Mouse (Mus musculus) cerebral cortex, adult 2 months (tissue): ENCODE measurements around the gene Resp18.

Experiments
- WGBS: fragments of 180-500 bp; shearing (Covaris S2); methylation state at CpG from one replicate; pipeline ENCODE4 v1.1.7; 2018; 5-methylcytosine and 5-hydroxymethylcytosine counted together

The Resp18 gene

GRCm38 (mm10) chr1:75278228-75278627 lies at the start of gene Resp18:
Gene Resp18, minus strand, starts transcription at chr1:75278415.
- WGBS: 7% methylated on average over 13 of the region's 13 CpGs

- WGBS: 75% methylated on average over 10 of the region's 10 CpGs
These were observed 41.0 kb upstream of the Resp18 start for GRCm38 (mm10) chr1:75319166-75319565.

GRCm38 (mm10) chr1:75318736-75319135 lies 40.5 kb upstream of the Resp18 start:
- WGBS: 91% methylated on average over 4 of the region's 4 CpGs

- WGBS: 67% methylated on average over 3 of the region's 3 CpGs
These were observed 40.1 kb upstream of the Resp18 start for GRCm38 (mm10) chr1:75318301-75318700.

- under 1% methylated on average over 90 of the region's 92 CpGs for WGBS
These were observed 39.3 kb upstream of the Resp18 start, which contains the start of gene Dnpep for GRCm38 (mm10) chr1:75317241-75318201. Gene Dnpep, minus strand, starts transcription at chr1:75317990.

GRCm38 (mm10) chr1:75316861-75317240 lies 38.6 kb upstream of the Resp18 start:
- WGBS: under 1% methylated on average over 20 of the region's 20 CpGs

- WGBS: 89% methylated on average over 29 of the region's 29 CpGs
These were observed 37.5 kb upstream of the Resp18 start for GRCm38 (mm10) chr1:75315456-75316365.

- 91% methylated on average over 6 of the region's 6 CpGs for WGBS
These were observed 36.8 kb upstream of the Resp18 start for GRCm38 (mm10) chr1:75315011-75315410.

GRCm38 (mm10) chr1:75311694-75312093 lies 33.5 kb upstream of the Resp18 start:
- 94% methylated on average over 6 of the region's 6 CpGs for WGBS

- 88% methylated on average over 2 of the region's 2 CpGs for WGBS
These were observed 26.4 kb upstream of the Resp18 start for GRCm38 (mm10) chr1:75304662-75305061.

GRCm38 (mm10) chr1:75294294-75294693 lies 16.1 kb upstream of the Resp18 start:
- WGBS: 50% methylated on average over 5 of the region's 5 CpGs

- whole genome bisulfite sequencing: 81% methylated on average over 5 of the region's 5 CpGs
These were observed 15.1 kb upstream of the Resp18 start for GRCm38 (mm10) chr1:75293331-75293701.

GRCm38 (mm10) chr1:75292476-75293330 lies 14.5 kb upstream of the Resp18 start:
- WGBS: 57% methylated on average over 12 of the region's 12 CpGs

- 83% methylated on average over 8 of the region's 8 CpGs for WGBS
These were observed 13.1 kb upstream of the Resp18 start for GRCm38 (mm10) chr1:75291321-75291720.

- WGBS: 23% methylated on average over 8 of the region's 8 CpGs
These were observed 11.7 kb upstream of the Resp18 start for GRCm38 (mm10) chr1:75289888-75290431.

- WGBS: 10% methylated on average over 7 of the region's 7 CpGs
These were observed 11.2 kb upstream of the Resp18 start for GRCm38 (mm10) chr1:75289376-75289775.

- 81% methylated on average over 7 of the region's 7 CpGs for WGBS
These were observed 6.7 kb upstream of the Resp18 start for GRCm38 (mm10) chr1:75284911-75285310.

- 49% methylated on average over 5 of the region's 5 CpGs for WGBS
These were observed 4.8 kb upstream of the Resp18 start for GRCm38 (mm10) chr1:75283017-75283416.

- 5% methylated on average over 23 of the region's 23 CpGs for WGBS
These were observed 723 bp downstream of the Resp18 start for GRCm38 (mm10) chr1:75277195-75278188.
